Mouse (Mus musculus) gastrocnemius, adult 18-20 months (tissue): Measurements from ENCODE around the gene Wfdc2. TPM values are rescaled to one million over a fixed set of nuclear protein-coding genes. Genes with fewer than 3 reads are reported as not detected.
"Not testable (repeated sequence)": the region's sequence is repeated elsewhere in the genome, so short reads cannot be mapped to it uniquely, and the experiment has no call there.

Source experiments
- DNase-seq: peaks from one replicate; pipeline ENCODE4 v3.0.0; 2021; ENCODE audit warnings: low spot score
- total RNA-seq, 2 experiments: library from RNA; stranded (reverse); gene quantifications; 2 replicates each; pipeline ENCODE4 v1.2.3; 2021

The Wfdc2 gene
- total RNA-seq, 2 experiments from 2014 or later: not detected

GRCm38 (mm10) chr2:164544454-164545097 lies 17.6 kb upstream of the Wfdc2 start:
- no peak for DNase-seq

GRCm38 (mm10) chr2:164549338-164549737 lies 12.9 kb upstream of the Wfdc2 start:
- DNase-seq: no peak

- no peak for DNase-seq
Observed at GRCm38 (mm10) chr2:164549963-164550894, 12.0 kb upstream of the Wfdc2 start.

GRCm38 (mm10) chr2:164550895-164551269 lies 11.3 kb upstream of the Wfdc2 start:
- no peak for DNase-seq

- DNase-seq: no peak
Observed at GRCm38 (mm10) chr2:164551502-164551901, 10.7 kb upstream of the Wfdc2 start.

GRCm38 (mm10) chr2:164558426-164558825 lies 3.8 kb upstream of the Wfdc2 start:
- no peak for DNase-seq

- DNase-seq: no peak
Observed at GRCm38 (mm10) chr2:164558991-164559645, 3.1 kb upstream of the Wfdc2 start.

- DNase-seq: no peak
Observed at GRCm38 (mm10) chr2:164560106-164560505, 2.1 kb upstream of the Wfdc2 start.

GRCm38 (mm10) chr2:164563339-164564038 lies 1.3 kb downstream of the Wfdc2 start:
- DNase-seq: no peak

GRCm38 (mm10) chr2:164564346-164564745 lies 2.1 kb downstream of the Wfdc2 start:
- no peak for DNase-seq

GRCm38 (mm10) chr2:164566997-164567396 lies 4.8 kb downstream of the Wfdc2 start:
- no peak for DNase-seq

- no peak for DNase-seq
Observed at GRCm38 (mm10) chr2:164567460-164567859, 5.2 kb downstream of the Wfdc2 start.

- DNase-seq: not testable (repeated sequence)
Observed at GRCm38 (mm10) chr2:164573359-164573758, 11.1 kb downstream of the Wfdc2 start, which contains the start of gene Spint3. TSS of gene Spint3 (minus strand) at chr2:164573459.

GRCm38 (mm10) chr2:164585025-164585725 lies 23.0 kb downstream of the Wfdc2 start, which contains the start of gene Wfdc6a:
TSS of gene Wfdc6a (minus strand) at chr2:164585447.
- DNase-seq: peak; percentile 37

- no peak for DNase-seq
Observed at GRCm38 (mm10) chr2:164592014-164592413, 29.8 kb downstream of the Wfdc2 start.

GRCm38 (mm10) chr2:164593494-164593893 lies 31.3 kb downstream of the Wfdc2 start, which contains the start of gene Eppin:
TSS of gene Eppin (minus strand) at chr2:164593594.
- no peak for DNase-seq

- no peak for DNase-seq
Observed at GRCm38 (mm10) chr2:164600179-164600578, 38.0 kb downstream of the Wfdc2 start.

- no peak for DNase-seq
Observed at GRCm38 (mm10) chr2:164603482-164603881, 41.3 kb downstream of the Wfdc2 start.

- DNase-seq: no peak
Observed at GRCm38 (mm10) chr2:164604411-164604810, 42.2 kb downstream of the Wfdc2 start.

GRCm38 (mm10) chr2:164608781-164609180 lies 46.6 kb downstream of the Wfdc2 start:
- DNase-seq: no peak

GRCm38 (mm10) chr2:164613471-164613870 lies 51.3 kb downstream of the Wfdc2 start, which contains the start of the genes Wfdc6b and Wfdc8:
TSS of gene Wfdc6b (plus strand) at chr2:164613522.
TSS of gene Wfdc8 (minus strand) at chr2:164613626.
- peak; percentile 51 for DNase-seq
